Mouse (Mus musculus) CD4-positive, CD25-positive, alpha-beta regulatory T cell, adult 9 weeks (primary cell): ENCODE results near the gene 4930523C07Rik. TPM values are rescaled to one million over a fixed set of nuclear protein-coding genes. Genes with fewer than 3 reads are reported as not detected.

Source experiments
- polyA plus RNA-seq: library from polyadenylated mRNA; unstranded; fragments of 100-300 nt; shearing (Covaris generic); gene quantifications from one replicate; pipeline ENCODE4 v1.2.1, GENCODE M21; 2017

4930523C07Rik gene
- 410 TPM for polyA plus RNA-seq

GRCm38 (mm10) chr1:160044237-160045021 lies at the start of gene 4930523C07Rik:
Gene 4930523C07Rik, plus strand, starts transcription at chr1:160044382.

Other genes with a start within 250 kb of the 4930523C07Rik start
- not detected for gene Tnn, start 109.2 kb downstream of the 4930523C07Rik start, polyA plus RNA-seq
- 207 TPM for gene Mrps14, start 150.8 kb downstream of the 4930523C07Rik start, polyA plus RNA-seq
- gene Cacybp, start 168.5 kb downstream of the 4930523C07Rik start, polyA plus RNA-seq: 86.3 TPM